Mouse (Mus musculus) intestine, embryonic 16.5 days (tissue): Measurements from ENCODE around the gene Tspyl3. TPM values are rescaled to one million over a fixed set of nuclear protein-coding genes. Genes with fewer than 3 reads are reported as not detected.
"Not testable (repeated sequence)": the region's sequence is repeated elsewhere in the genome, so short reads cannot be mapped to it uniquely, and the experiment has no call there.

ENCODE experiments used
- ATAC-seq: fragments of 200-750 bp; cut with Nextera tagmentation; 2 replicates; pipeline ENCODE4 v1.8.0; 2017; ENCODE audit warnings: moderate TSS enrichment, moderate library complexity
- H3K27ac ChIP-seq: fragments of 300-500 bp; sonication (generic); 2 replicates; pipeline ENCODE4 v1.5.1; 2014; ENCODE audit warnings: mild to moderate bottlenecking, low read length
- H3K27me3 ChIP-seq: fragments of 300-500 bp; sonication (generic); replicated peaks from 2 replicates; pipeline ENCODE4 v1.6.1; 2014; ENCODE audit warnings: low read length, control low read depth, mixed read lengths; ENCODE audit not compliant: control insufficient read depth, insufficient read depth
- H3K36me3 ChIP-seq: fragments of 300-500 bp; sonication (generic); 2 replicates; pipeline ENCODE4 v1.6.1; 2014; ENCODE audit warnings: low read length, control low read depth; ENCODE audit not compliant: control insufficient read depth, insufficient read depth
- H3K4me1 ChIP-seq: fragments of 300-500 bp; sonication (generic); 2 replicates; pipeline ENCODE4 v1.6.1; 2014; ENCODE audit warnings: low read length, control low read depth, mixed read lengths; ENCODE audit not compliant: control insufficient read depth, insufficient read depth
- H3K4me2 ChIP-seq: fragments of 300-500 bp; sonication (generic); 2 replicates; pipeline ENCODE4 v1.6.1; 2014; ENCODE audit warnings: low read depth, low read length, control low read depth
- H3K4me3 ChIP-seq: fragments of 300-500 bp; sonication (generic); 2 replicates; pipeline ENCODE4 v1.5.1; 2014; ENCODE audit warnings: mild to moderate bottlenecking, low read length
- H3K9ac ChIP-seq: fragments of 300-500 bp; sonication (generic); 2 replicates; pipeline ENCODE4 v1.6.1; 2014; ENCODE audit warnings: low read depth, low read length
- H3K9me3 ChIP-seq: fragments of 300-500 bp; sonication (generic); 2 replicates; pipeline ENCODE4 v1.6.1; 2016; ENCODE audit warnings: low read length, control low read depth; ENCODE audit not compliant: control insufficient read depth
- WGBS: fragments of 180-500 bp; shearing (Covaris S2); extraction: QIAGEN DNeasy Blood & Tissue Kit; methylation state at CpG from one replicate; pipeline ENCODE4 v1.1.7; 2014; 5-methylcytosine and 5-hydroxymethylcytosine counted together
- polyA plus RNA-seq: library from polyadenylated mRNA; unstranded; fragments of >200 nt; fragmentation: Nextera tagmentation; extraction: Ambion mirVana; gene quantifications from 2 replicates; pipeline ENCODE4 v1.2.1, GENCODE M21; 2015

Gene Tspyl3
- polyA plus RNA-seq, result 10.7 and 11.4 TPM in 2 replicates

DNA sequence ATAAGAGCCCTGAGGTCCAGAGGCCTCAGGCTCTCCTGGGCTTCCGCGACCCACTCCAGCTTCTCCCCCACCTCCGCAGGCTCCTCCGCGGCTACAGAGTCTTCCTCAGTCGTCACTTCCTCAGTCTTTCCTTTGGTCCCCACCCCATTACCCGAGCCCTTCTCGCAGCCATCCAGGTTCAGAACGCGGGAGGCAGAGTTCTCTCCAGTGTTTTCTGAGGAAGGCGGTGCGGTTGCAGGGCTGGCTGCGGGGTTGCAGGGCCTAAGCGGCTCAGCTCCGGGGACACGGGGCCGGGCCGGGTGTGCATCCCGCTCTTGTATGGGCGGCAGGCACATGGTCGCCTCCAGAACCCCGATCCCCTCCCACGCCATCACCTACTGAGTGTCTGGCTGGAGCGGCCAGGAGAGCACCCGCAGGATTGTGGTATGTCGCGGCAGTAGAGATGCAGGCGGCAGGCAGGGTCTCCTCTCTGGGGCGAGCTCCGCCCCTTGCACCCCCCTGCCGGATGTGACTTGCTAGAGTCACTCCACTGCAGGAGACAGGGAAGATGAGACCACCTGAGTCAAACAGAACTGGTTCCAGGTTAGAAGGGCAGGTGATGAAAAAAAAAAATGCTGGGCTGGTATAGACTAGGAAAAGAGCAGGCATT is at the start of gene Tspyl3:
Tspyl3 (minus strand) TSS at position 496 of the 649 bp plus-strand sequence.
- Histone ChIP-seq H3K27ac (peak within 1 kb of the TSS; percentile 79), H3K4me2 (peak within 1 kb of the TSS; percentile 77), H3K9me3 (no peaks in the 10 kb centered on the region), H3K36me3 (peaks cover 11% of the 10 kb centered on the region), H3K4me3 (peak within 1 kb of the TSS; percentile 58), H3K27me3 (no peaks in the 10 kb centered on the region), H3K9ac (peak within 1 kb of the TSS; percentile 79), H3K4me1 (peaks cover 14% of the 10 kb centered on the region)
- 1% methylated on average over 31 of the region's 31 CpGs for WGBS
- peak; percentile 41 for ATAC-seq

DNA sequence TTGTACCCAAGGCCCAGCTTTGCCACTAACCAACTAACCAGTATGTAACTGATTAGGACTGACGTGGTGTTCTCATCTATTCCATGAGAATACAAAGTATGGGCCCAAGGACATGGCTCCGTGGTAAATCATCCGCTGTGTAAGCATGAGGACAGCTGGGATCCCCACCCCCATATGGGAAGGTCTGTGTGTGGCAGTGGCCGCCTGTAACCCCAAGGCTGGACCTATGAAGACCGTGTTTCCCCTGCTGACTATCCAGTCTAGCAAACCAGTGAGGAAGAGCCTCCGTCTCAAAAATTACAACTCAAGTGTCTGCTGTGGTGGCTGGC is 49.6 kb upstream of the Tspyl3 start:
- H3K27me3 ChIP-seq, result no peaks in the 10 kb centered on the region
- H3K27ac ChIP-seq, result no peak overlapping the region
- H3K4me1 ChIP-seq, result peaks cover 9% of the 10 kb centered on the region; the same call in 1 of the 2 replicates
- peak; percentile 31; the same call in 1 of the 2 replicates for ATAC-seq
- WGBS, result 56% methylated on average over 6 of the region's 6 CpGs
- H3K4me2 ChIP-seq, result no peak overlapping the region
- H3K36me3 ChIP-seq, result no peaks in the 10 kb centered on the region
- no peak overlapping the region for H3K4me3 ChIP-seq
- no peak overlapping the region for H3K9ac ChIP-seq
- H3K9me3 ChIP-seq, result no peaks in the 10 kb centered on the region

DNA sequence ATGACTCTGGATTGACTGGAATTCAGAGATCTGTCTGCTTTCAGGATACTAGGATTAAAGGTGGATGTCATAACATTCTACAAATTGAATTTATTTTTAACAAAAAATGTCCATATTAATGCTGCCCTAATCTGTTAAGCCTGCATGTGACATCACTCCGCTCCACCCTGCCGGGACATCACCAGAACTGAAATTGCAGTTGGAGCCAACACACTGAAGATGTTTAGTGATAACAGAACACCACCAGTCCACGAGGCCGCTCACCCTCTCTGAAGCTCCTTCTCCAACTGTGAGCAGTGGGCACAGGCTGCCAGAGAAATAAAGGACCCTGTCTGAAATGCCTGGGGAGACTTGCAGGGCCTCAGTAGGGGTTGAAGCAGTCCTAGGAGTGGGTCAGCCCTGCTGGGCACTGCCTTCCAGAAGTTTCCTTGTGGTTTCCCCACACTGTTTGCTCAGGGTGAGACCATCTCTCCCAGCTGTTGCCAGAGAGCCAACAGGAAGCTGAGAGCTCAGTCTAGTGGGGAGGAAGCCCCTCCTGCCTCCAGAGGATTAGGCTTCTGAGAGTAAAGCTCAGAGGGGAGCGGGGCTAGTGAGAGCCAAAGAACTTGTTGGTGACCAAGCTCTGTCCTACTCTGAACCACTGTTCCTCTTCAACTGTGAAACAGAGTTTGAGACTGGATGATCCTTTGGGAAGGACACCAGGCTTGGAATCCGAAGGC is 49.1 kb upstream of the Tspyl3 start:
- ATAC-seq, result peak; percentile 34; the same call in 1 of the 2 replicates
- WGBS, result 69% methylated on average over 6 of the region's 6 CpGs

DNA sequence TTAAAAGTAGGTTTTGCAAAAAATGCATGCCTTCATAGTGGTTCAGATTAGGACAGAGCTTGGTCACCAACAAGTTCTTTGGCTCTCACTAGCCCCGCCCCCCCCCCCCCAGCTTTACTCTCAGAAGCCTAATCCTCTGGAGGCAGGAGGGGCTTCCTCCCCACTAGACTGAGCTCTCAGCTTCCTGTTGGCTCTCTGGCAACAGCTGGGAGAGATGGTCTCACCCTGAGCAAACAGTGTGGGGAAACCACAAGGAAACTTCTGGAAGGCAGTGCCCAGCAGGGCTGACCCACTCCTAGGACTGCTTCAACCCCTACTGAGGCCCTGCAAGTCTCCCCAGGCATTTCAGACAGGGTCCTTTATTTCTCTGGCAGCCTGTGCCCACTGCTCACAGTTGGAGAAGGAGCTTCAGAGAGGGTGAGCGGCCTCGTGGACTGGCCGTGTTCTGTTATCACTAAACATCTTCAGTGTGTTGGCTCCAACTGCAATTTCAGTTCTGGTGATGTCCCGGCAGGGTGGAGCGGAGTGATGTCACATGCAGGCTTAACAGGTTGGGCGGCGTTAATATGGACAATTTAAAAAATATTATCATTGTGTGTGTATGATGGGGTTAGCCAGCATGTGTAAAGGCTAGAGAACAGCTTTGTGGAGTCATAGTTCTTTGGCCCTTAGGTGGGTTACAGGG is 45.1 kb upstream of the Tspyl3 start:
- not testable (repeated sequence) for H3K9ac ChIP-seq, H3K36me3 ChIP-seq, H3K4me3 ChIP-seq, H3K27me3 ChIP-seq, H3K4me2 ChIP-seq, H3K9me3 ChIP-seq
- peak; percentile 36 for ATAC-seq
- H3K27ac ChIP-seq, result peak overlapping the region; percentile 64
- 50% methylated on average over 8 of the region's 8 CpGs for WGBS
- H3K4me1 ChIP-seq, result peaks cover 18% of the 10 kb centered on the region

More for the DNA sequence above, 49.1 kb upstream of the Tspyl3 start:
- not testable (repeated sequence) for H3K9me3 ChIP-seq, H3K27ac ChIP-seq, H3K9ac ChIP-seq, H3K4me3 ChIP-seq, H3K27me3 ChIP-seq, H3K4me2 ChIP-seq, H3K36me3 ChIP-seq
- H3K4me1 ChIP-seq, result peaks cover 14% of the 10 kb centered on the region

- 76% methylated on average over 2 of the region's 2 CpGs for WGBS
- H3K4me2 ChIP-seq, result no peak overlapping the region
- no peaks in the 10 kb centered on the region for H3K9me3 ChIP-seq
- H3K36me3 ChIP-seq, result peaks cover 8% of the 10 kb centered on the region
- H3K4me1 ChIP-seq, result peaks cover 18% of the 10 kb centered on the region
- H3K27me3 ChIP-seq, result no peaks in the 10 kb centered on the region
- no peak overlapping the region for H3K9ac ChIP-seq
- H3K4me3 ChIP-seq, result no peak overlapping the region
- ATAC-seq, result no peak
- H3K27ac ChIP-seq, result no peak overlapping the region
Observed at GRCm38 (mm10) chr2:153267331-153267730, 42.1 kb upstream of the Tspyl3 start.

GRCm38 (mm10) chr2:153263053-153263452 is 37.8 kb upstream of the Tspyl3 start:
- no peak for ATAC-seq
- Histone ChIP-seq H3K9ac (no peak overlapping the region), H3K9me3 (no peaks in the 10 kb centered on the region), H3K4me2 (no peak overlapping the region), H3K27me3 (no peaks in the 10 kb centered on the region), H3K36me3 (peaks cover 14% of the 10 kb centered on the region), H3K4me3 (no peak overlapping the region), H3K27ac (no peak overlapping the region), H3K4me1 (peaks cover 2% of the 10 kb centered on the region)
- WGBS, result 80% methylated on average over 7 of the region's 7 CpGs

DNA sequence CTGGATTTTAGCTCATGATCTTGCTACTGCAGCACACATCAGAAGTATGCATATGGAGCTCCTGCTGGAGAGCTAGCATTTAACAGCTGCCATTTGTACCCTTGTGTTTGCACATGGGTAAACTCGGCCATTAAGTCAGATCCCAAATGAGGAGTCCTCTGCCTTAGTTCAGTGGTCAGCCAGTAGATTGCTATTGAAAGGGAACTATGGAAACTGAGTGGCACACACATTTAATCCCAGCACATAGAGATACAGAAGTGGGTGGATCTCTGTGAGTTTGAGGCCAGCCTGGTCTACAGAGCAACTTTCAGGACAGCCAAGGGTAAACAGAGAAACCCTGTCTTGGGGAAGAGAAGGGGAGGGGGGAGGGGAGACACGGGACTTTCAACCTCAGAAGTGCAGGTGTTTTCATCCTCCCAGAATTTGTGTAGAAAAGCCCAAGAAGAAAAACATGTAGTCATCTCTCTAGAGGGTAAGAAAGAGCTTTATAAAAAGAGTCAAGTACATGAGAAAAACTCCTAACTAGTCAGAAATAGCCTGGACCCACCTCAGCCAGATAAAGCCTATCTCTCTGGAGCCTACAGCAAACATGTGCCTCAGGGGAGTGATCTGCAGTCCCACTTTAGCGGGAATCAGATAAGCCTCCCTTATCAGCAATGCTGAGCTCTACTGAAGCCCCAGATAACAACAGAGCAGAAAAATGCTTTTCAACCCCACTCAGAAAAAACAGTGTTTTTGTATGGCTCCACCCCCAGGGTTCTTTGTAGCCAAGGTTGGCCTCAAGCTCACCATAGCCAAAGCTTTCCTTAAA is 34.8 kb upstream of the Tspyl3 start:
- WGBS, result 40% methylated on average over 3 of the region's 3 CpGs
- H3K4me2 ChIP-seq, result peak overlapping the region; percentile 27; the same call in 1 of the 2 replicates
- peak overlapping the region; percentile 54 for H3K9ac ChIP-seq
- peak overlapping the region; percentile 97 for H3K27ac ChIP-seq
- H3K27me3 ChIP-seq, result no peaks in the 10 kb centered on the region
- H3K9me3 ChIP-seq, result no peaks in the 10 kb centered on the region
- H3K4me3 ChIP-seq, result no peak overlapping the region
- ATAC-seq, result peak; percentile 63
- peaks cover 2% of the 10 kb centered on the region for H3K4me1 ChIP-seq
- peaks cover 14% of the 10 kb centered on the region for H3K36me3 ChIP-seq

- Histone ChIP-seq H3K4me2 (peak overlapping the region; percentile 27; the same call in 1 of the 2 replicates), H3K9me3 (no peaks in the 10 kb centered on the region), H3K4me1 (peaks cover 2% of the 10 kb centered on the region), H3K4me3 (no peak overlapping the region), H3K27me3 (no peaks in the 10 kb centered on the region), H3K9ac (peak overlapping the region; percentile 54), H3K36me3 (peaks cover 14% of the 10 kb centered on the region), H3K27ac (peak overlapping the region; percentile 97)
- ATAC-seq, result peak; percentile 95
- 56% methylated on average over 12 of the region's 12 CpGs for WGBS
Observed at GRCm38 (mm10) chr2:153259030-153259863, 34.0 kb upstream of the Tspyl3 start.
